Comparison of ENCODE assay signal across 8 mouse cellular contexts in genomic region chr2:146512581-146512920, GRCm38 (mm10). TPM values are rescaled to one million over a fixed set of nuclear protein-coding genes. Genes with fewer than 3 reads are reported as not detected.
DNase-seq lines count a peak whose midpoint lies in the region; ATAC-seq lines count a peak whose summit lies in the region.

No protein-coding gene starts in this region.

- peak overlapping the region; percentile 85 for H3K4me2 ChIP-seq in heart, embryonic 13.5 days
- peak overlapping the region; percentile 69 for H3K4me2 ChIP-seq in midbrain, embryonic 15.5 days

- H3K4me3 ChIP-seq in heart, embryonic 13.5 days: peak overlapping the region; percentile 93
- H3K4me3 ChIP-seq in limb, embryonic 10.5 days: peak overlapping the region; percentile 90
- peak overlapping the region; percentile 72 for H3K4me3 ChIP-seq in midbrain, embryonic 15.5 days

- DNase-seq in adrenal gland, adult 8-10 months: peak; percentile 10
- DNase-seq in adrenal gland, postnatal 25 days: no peak
- peak; percentile 54 for DNase-seq in cerebellum, adult 11-12 months
- no peak for DNase-seq in limb, embryonic 10.5 days (ENCODE audit: low spot score)
- no peak for DNase-seq in urinary bladder, adult 2 months (ENCODE audit: low spot score)
- DNase-seq in left cerebral cortex, postnatal 10 days (ENCODE audit: extremely low spot score in 1 of 2, low spot score in 2 of 2): no peak

- peak overlapping the region; percentile 47; the same call in 1 of the 2 replicates for H3K9ac ChIP-seq in heart, embryonic 13.5 days
- H3K9ac ChIP-seq in midbrain, embryonic 15.5 days: no peak overlapping the region; the same call in 1 of the 2 replicates

- intact Hi-C loops in left cerebral cortex, postnatal 10 days (cut with DNase I): no loop called here

- no peaks in the 10 kb centered on the region for H3K27me3 ChIP-seq in heart, embryonic 13.5 days (replicated peaks)
- H3K27me3 ChIP-seq in limb, embryonic 10.5 days (ENCODE audit: low read depth, poor library complexity, severe bottlenecking): no peaks in the 10 kb centered on the region
- no peaks in the 10 kb centered on the region for H3K27me3 ChIP-seq in midbrain, embryonic 15.5 days (replicated peaks)

- no peaks in the 10 kb centered on the region for H3K36me3 ChIP-seq in heart, embryonic 13.5 days
- H3K36me3 ChIP-seq in limb, embryonic 10.5 days: no peaks in the 10 kb centered on the region
- H3K36me3 ChIP-seq in midbrain, embryonic 15.5 days (replicated peaks): no peaks in the 10 kb centered on the region

- no peak for ATAC-seq in heart, embryonic 13.5 days (ENCODE audit: extremely low read depth, insufficient number of reproducible peaks, low FRiP score, low TSS enrichment)
- peak; percentile 13 for ATAC-seq in midbrain, embryonic 15.5 days (replicated peaks)

- WGBS in heart, embryonic 13.5 days: 54% methylated on average over 2 of the region's 2 CpGs
- WGBS in limb, embryonic 10.5 days: 81% methylated on average over 2 of the region's 2 CpGs
- WGBS in midbrain, embryonic 15.5 days: 67% methylated on average over 2 of the region's 2 CpGs

- H3K27ac ChIP-seq in heart, embryonic 13.5 days (replicated peaks): no peak overlapping the region
- H3K27ac ChIP-seq in limb, embryonic 10.5 days: 0 out of 2 replicates have a peak overlapping the region, but pooled peaks have one; percentile 92
- H3K27ac ChIP-seq in midbrain, embryonic 15.5 days: no peak overlapping the region

- peaks cover 20% of the 10 kb centered on the region for H3K4me1 ChIP-seq in heart, embryonic 13.5 days
- H3K4me1 ChIP-seq in limb, embryonic 10.5 days: peaks cover 9% of the 10 kb centered on the region
- peaks cover 15% of the 10 kb centered on the region for H3K4me1 ChIP-seq in midbrain, embryonic 15.5 days

- no peaks in the 10 kb centered on the region for H3K9me3 ChIP-seq in heart, embryonic 13.5 days
- no peaks in the 10 kb centered on the region for H3K9me3 ChIP-seq in limb, embryonic 10.5 days (replicated peaks)
- H3K9me3 ChIP-seq in midbrain, embryonic 15.5 days: no peaks in the 10 kb centered on the region

RNA-seq across cellular contexts. Expression of gene Ralgapa2, which starts 0.4 kb away (rescaled TPM):
- 10 to 100 TPM; 17.8 to 27.6 (median 24.6) TPM for total RNA-seq in adrenal gland, adult 8-10 months (2022)
- 32.3 and 38.0 TPM in 2 replicates for total RNA-seq in adrenal gland, postnatal 25 days (2021)
- polyA plus RNA-seq in heart, embryonic 13.5 days (2015; fragmentation: Nextera tagmentation; extraction: Ambion mirVana): 6.5 and 9.7 TPM in 2 replicates
- polyA plus RNA-seq in limb, embryonic 10.5 days (2016; fragmentation: Nextera tagmentation; extraction: Ambion mirVana): 9.0 and 10.5 TPM in 2 replicates
- 12.8 and 15.1 TPM in 2 replicates for polyA plus RNA-seq in midbrain, embryonic 15.5 days (2015; fragmentation: Nextera tagmentation; extraction: Ambion mirVana)
- 10.1 and 12.8 TPM in 2 replicates for polyA plus RNA-seq in urinary bladder, adult 2 months (2012; rRNA removed)
- 10 to 100 TPM; 26.0 to 29.8 TPM for total RNA-seq in left cerebral cortex, postnatal 10 days (2021)

Comparison
In these comparisons a context has a peak if more than half of its experiments do, and no peak if none do; other contexts are left out.
1. DNase-seq: peak in adrenal gland, adult 8-10 months (single experiment) and cerebellum, adult 11-12 months (single experiment); none in adrenal gland, postnatal 25 days (single experiment), limb, embryonic 10.5 days (single experiment), urinary bladder, adult 2 months (single experiment) and left cerebral cortex, postnatal 10 days (0 of 2).
2. Peak in every context shown above with its lines, with median percentiles within 50 percentile points of each other: H3K4me3 ChIP-seq.